Mouse (Mus musculus) testis, adult 2 months (tissue): ENCODE measurements at regions not wholly inside any gene's neighbourhood (a gene's known extent, or its start where the extent isn't known, plus 50 kb on each side); places are given as distances from the start of the nearest gene placed in this dataset.

Source experiments
- H3K27ac ChIP-seq: fragments of 200-500 bp; 2 replicates; pipeline ENCODE4 v1.5.1; 2012; ENCODE audit warnings: low read depth, low read length; ENCODE audit not compliant: control insufficient read depth, insufficient read depth
- H3K27me3 ChIP-seq: fragments of 200-500 bp; 2 replicates; pipeline ENCODE4 v1.6.1; 2012; ENCODE audit warnings: mild to moderate bottlenecking, low read length, moderate library complexity; ENCODE audit not compliant: control insufficient read depth, insufficient read depth
- H3K36me3 ChIP-seq: fragments of 200-500 bp; 2 replicates; pipeline ENCODE4 v1.6.1; 2012; ENCODE audit warnings: mild to moderate bottlenecking, low read length; ENCODE audit not compliant: control insufficient read depth, insufficient read depth
- H3K4me1 ChIP-seq: fragments of 200-500 bp; 2 replicates; pipeline ENCODE4 v1.6.1; 2012; ENCODE audit warnings: low read length; ENCODE audit not compliant: control insufficient read depth, insufficient read depth
- H3K4me3 ChIP-seq: fragments of 200-500 bp; 2 replicates; pipeline ENCODE4 v1.5.1; 2012; ENCODE audit warnings: low read depth, mild to moderate bottlenecking, low read length, moderate library complexity, mixed read lengths; ENCODE audit not compliant: control insufficient read depth
- CTCF ChIP-seq: fragments of 200-500 bp; IDR thresholded peaks from 2 replicates; pipeline ENCODE4 v1.5.1; 2012; ENCODE audit warnings: low read depth, mild to moderate bottlenecking, inconsistent platforms, low read length, moderate library complexity; ENCODE audit not compliant: control insufficient read depth, insufficient read depth, insufficient replicate concordance
- POLR2A ChIP-seq: fragments of 200-500 bp; IDR thresholded peaks from 2 replicates; pipeline ENCODE4 v1.6.1; 2012; ENCODE audit warnings: low read depth, mild to moderate bottlenecking, inconsistent platforms, low read length, moderate library complexity; ENCODE audit not compliant: control insufficient read depth

DNA sequence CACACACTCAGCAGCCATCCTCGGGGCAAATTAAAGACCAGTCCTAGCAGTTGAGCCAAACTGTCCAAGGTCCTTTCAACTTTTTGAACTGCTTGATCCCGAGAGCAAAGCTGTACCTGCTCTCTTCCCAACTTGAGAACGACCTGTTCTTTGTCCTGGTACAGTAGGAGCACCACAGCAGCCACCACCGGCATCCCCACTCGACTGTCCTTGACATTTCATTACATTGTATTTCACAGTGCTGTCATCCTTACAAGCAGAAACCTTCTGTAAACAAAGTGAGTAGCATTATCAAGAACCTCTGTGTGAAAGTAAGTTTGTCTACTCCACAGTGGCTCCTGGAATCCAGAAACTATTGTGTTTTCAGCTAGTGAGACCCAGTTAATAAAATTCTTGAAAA is 240.2 kb upstream of the Zfp462 start:
- Histone ChIP-seq H3K36me3 (no peaks in the 10 kb centered on the region), H3K4me3 (no peak overlapping the region), H3K27me3 (no peaks in the 10 kb centered on the region), H3K27ac (no peak overlapping the region), H3K4me1 (no peaks in the 10 kb centered on the region)
- TF ChIP-seq POLR2A (no peak), CTCF (no peak)

GRCm38 (mm10) chr4:54709751-54710150 is 235.1 kb upstream of the Zfp462 start:
- H3K27me3 ChIP-seq: no peaks in the 10 kb centered on the region
- no peak overlapping the region for H3K4me3 ChIP-seq
- H3K36me3 ChIP-seq: no peaks in the 10 kb centered on the region
- TF ChIP-seq CTCF (no peak), POLR2A (no peak)
- H3K27ac ChIP-seq: no peak overlapping the region
- H3K4me1 ChIP-seq: no peaks in the 10 kb centered on the region

DNA sequence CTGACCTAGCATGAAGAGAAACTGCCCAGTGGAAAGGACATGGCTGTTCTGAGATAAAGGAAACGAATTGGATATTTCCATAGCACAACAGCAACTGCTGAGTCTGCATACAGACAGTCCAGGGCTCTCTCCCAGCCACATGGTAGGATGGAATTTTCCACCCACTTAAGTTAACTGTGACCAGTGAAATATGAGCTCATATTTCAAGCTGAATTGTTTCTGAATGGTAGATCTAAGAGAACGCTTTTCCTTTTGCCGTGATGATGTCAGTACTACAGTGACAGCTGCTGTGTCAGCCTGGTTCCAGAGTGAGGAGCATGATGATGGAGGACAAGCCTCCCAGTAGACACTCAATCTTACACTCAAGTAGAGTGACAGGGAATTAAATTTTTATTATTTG is 231.9 kb upstream of the Zfp462 start:
- no peaks in the 10 kb centered on the region for H3K4me1 ChIP-seq
- no peaks in the 10 kb centered on the region for H3K27me3 ChIP-seq
- TF ChIP-seq CTCF (no peak), POLR2A (no peak)
- no peaks in the 10 kb centered on the region for H3K36me3 ChIP-seq
- H3K4me3 ChIP-seq: no peak overlapping the region
- H3K27ac ChIP-seq: no peak overlapping the region

DNA sequence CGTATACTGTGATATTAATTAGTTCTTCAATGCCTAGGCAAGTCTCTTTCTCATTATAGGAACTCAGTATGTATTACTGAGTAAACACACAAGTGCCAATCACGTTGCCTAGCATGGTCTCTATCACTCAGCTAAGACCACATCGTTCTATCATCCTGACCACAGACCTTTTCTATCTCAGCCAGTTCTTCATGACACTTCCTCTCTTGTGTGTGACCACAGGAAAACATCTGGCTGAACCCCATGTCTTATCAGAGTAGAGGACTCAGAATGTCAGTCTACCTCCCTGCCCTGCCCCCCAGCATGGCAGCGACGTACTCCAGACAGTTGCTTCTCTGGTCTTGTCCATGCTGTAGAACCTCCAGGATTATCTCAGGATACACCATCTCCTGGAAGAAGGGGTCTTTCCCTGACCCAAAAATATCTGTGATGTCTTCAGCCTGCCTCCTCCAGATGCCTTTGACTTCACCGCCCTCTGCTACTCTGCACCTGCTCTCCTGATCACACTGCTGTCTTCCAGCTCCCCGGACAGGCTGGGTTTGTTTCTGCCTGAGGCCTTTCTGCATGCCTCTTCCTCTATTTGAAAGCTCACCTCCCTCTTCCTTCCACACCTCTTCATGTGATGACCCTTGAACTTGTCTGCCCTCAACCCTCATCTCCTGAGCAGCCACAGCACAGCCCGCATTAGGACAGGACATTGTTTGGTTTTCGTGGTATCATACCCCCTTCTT is 230.1 kb upstream of the Zfp462 start:
- no peak overlapping the region for H3K4me3 ChIP-seq
- H3K4me1 ChIP-seq: no peaks in the 10 kb centered on the region
- TF ChIP-seq POLR2A: no peak
- TF ChIP-seq CTCF: no peak
- no peak overlapping the region for H3K27ac ChIP-seq
- no peaks in the 10 kb centered on the region for H3K36me3 ChIP-seq
- H3K27me3 ChIP-seq: no peaks in the 10 kb centered on the region

DNA sequence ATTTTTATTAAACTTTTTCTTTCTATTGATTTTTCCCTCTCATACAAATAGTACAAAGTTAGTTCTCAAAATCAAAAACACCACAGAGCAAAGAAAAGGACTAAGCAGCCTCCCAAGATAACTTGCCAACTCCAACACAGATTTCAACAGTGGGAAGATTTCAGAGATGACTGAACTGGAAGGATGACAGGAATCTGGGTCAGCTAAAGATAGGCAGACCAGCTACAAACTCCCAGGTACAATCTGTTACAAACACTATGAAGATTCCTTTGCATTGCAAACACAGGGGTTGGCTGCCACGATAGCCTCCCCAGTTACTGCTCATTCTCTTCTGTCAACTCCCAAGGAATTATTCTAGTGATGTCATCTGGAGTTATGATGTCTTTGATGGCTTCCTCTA is 226.8 kb upstream of the Zfp462 start:
- H3K36me3 ChIP-seq: no peaks in the 10 kb centered on the region
- H3K4me1 ChIP-seq: no peaks in the 10 kb centered on the region
- TF ChIP-seq POLR2A (no peak), CTCF (no peak)
- no peak overlapping the region for H3K27ac ChIP-seq
- H3K4me3 ChIP-seq: no peak overlapping the region
- H3K27me3 ChIP-seq: no peaks in the 10 kb centered on the region

GRCm38 (mm10) chr4:54739001-54739400 is 205.8 kb upstream of the Zfp462 start:
- Histone ChIP-seq H3K36me3 (no peaks in the 10 kb centered on the region), H3K27me3 (no peaks in the 10 kb centered on the region), H3K27ac (no peak overlapping the region), H3K4me1 (no peaks in the 10 kb centered on the region), H3K4me3 (no peak overlapping the region)
- TF ChIP-seq POLR2A (no peak), CTCF (no peak)

GRCm38 (mm10) chr4:54751458-54751857 is 193.4 kb upstream of the Zfp462 start:
- Histone ChIP-seq H3K27ac (no peak overlapping the region), H3K4me1 (no peaks in the 10 kb centered on the region), H3K4me3 (no peak overlapping the region), H3K36me3 (no peaks in the 10 kb centered on the region), H3K27me3 (no peaks in the 10 kb centered on the region)
- TF ChIP-seq CTCF (no peak), POLR2A (no peak)

DNA sequence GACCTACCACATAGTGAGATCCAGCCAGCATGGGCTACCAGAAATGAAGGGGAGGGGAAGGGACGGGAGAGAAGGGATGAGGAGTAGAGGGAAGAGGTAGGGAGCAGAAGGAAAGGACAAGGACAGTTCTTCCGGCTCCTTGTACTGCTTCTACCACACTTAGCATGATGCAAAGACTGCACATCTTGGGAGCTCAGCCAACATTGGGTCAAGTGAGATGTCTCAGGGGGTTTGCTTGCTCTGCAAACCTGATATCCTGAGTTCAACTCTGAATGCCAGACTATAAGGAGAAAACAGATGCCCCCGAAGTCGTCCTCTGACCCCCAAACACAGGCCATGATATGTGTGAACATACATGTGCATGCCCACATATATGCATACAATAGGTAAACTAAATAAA is 188.4 kb upstream of the Zfp462 start:
- TF ChIP-seq POLR2A (no peak), CTCF (no peak)
- H3K27ac ChIP-seq: no peak overlapping the region
- H3K4me1 ChIP-seq: peaks cover 4% of the 10 kb centered on the region; the same call in 1 of the 2 replicates
- no peak overlapping the region for H3K4me3 ChIP-seq
- no peaks in the 10 kb centered on the region for H3K27me3 ChIP-seq
- H3K36me3 ChIP-seq: no peaks in the 10 kb centered on the region
